Mouse (Mus musculus) neural tube, embryonic 11.5 days (tissue): ENCODE data around the gene Ift52. TPM values are rescaled to one million over a fixed set of nuclear protein-coding genes. Genes with fewer than 3 reads are reported as not detected.
A peak's percentile ranks its signal among the peaks of the same experiment; 100 is the strongest.

Source experiments
- ATAC-seq: fragments of 200-750 bp; cut with Nextera tagmentation; 2 replicates; pipeline ENCODE4 v1.8.0; 2017; ENCODE audit warnings: moderate number of reproducible peaks, mild to moderate bottlenecking, moderate TSS enrichment, moderate library complexity; ENCODE audit not compliant: insufficient read depth, low FRiP score, low TSS enrichment
- DNase-seq: peaks from one replicate; pipeline ENCODE4 v3.0.0-alpha.2; 2015; ENCODE audit warnings: low spot score
- H3K27ac ChIP-seq: fragments of 300-500 bp; sonication (generic); 2 replicates; pipeline ENCODE4 v1.5.1; 2014; ENCODE audit warnings: low read depth, mild to moderate bottlenecking, low read length
- H3K27me3 ChIP-seq: fragments of 300-500 bp; sonication (generic); 2 replicates; pipeline ENCODE4 v1.6.1; 2014; ENCODE audit warnings: mild to moderate bottlenecking, low read length, mixed read lengths; ENCODE audit not compliant: control insufficient read depth, insufficient read depth
- H3K36me3 ChIP-seq: fragments of 300-500 bp; sonication (generic); 2 replicates; pipeline ENCODE4 v1.6.1; 2014; ENCODE audit warnings: mild to moderate bottlenecking, low read length, moderate library complexity, mixed read lengths; ENCODE audit not compliant: control insufficient read depth, insufficient read depth
- H3K4me1 ChIP-seq: fragments of 300-500 bp; sonication (generic); 2 replicates; pipeline ENCODE4 v1.6.1; 2014; ENCODE audit warnings: low read length, mixed read lengths; ENCODE audit not compliant: control insufficient read depth, insufficient read depth
- H3K4me2 ChIP-seq: fragments of 300-500 bp; sonication (generic); 2 replicates; pipeline ENCODE4 v1.6.1; 2014; ENCODE audit warnings: low read depth, mild to moderate bottlenecking, moderate library complexity
- H3K4me3 ChIP-seq: fragments of 300-500 bp; sonication (generic); 2 replicates; pipeline ENCODE4 v1.5.1; 2014; ENCODE audit warnings: low read depth, low read length
- H3K9ac ChIP-seq: fragments of 300-500 bp; sonication (generic); 2 replicates; pipeline ENCODE4 v1.6.1; 2014; ENCODE audit warnings: mild to moderate bottlenecking, low read length
- H3K9me3 ChIP-seq: fragments of 300-500 bp; sonication (generic); 2 replicates; pipeline ENCODE4 v1.6.1; 2016; ENCODE audit warnings: low read length; ENCODE audit not compliant: control insufficient read depth
- WGBS: fragments of 180-500 bp; shearing (Covaris S2); extraction: QIAGEN DNeasy Blood & Tissue Kit; methylation state at CpG from one replicate; pipeline ENCODE4 v1.1.7; 2014; 5-methylcytosine and 5-hydroxymethylcytosine counted together
- polyA plus RNA-seq: library from polyadenylated mRNA; unstranded; fragments of >200 nt; fragmentation: Nextera tagmentation; extraction: Ambion mirVana; gene quantifications from 2 replicates; pipeline ENCODE4 v1.2.1, GENCODE M21; 2014

The Ift52 gene
- 52.8 and 55.3 TPM in 2 replicates for polyA plus RNA-seq

GRCm38 (mm10) chr2:163016916-163017743 is at the start of gene Ift52:
Gene Ift52, plus strand, starts transcription at chr2:163017354.
- no peak within 1 kb of the TSS for H3K27ac ChIP-seq

GRCm38 (mm10) chr2:162968357-162968756 is 48.8 kb upstream of the Ift52 start:
- Histone ChIP-seq H3K4me3 (no peak overlapping the region), H3K36me3 (no peaks in the 10 kb centered on the region), H3K4me2 (no peak overlapping the region), H3K9me3 (no peaks in the 10 kb centered on the region), H3K9ac (no peak overlapping the region), H3K27me3 (no peaks in the 10 kb centered on the region), H3K4me1 (no peaks in the 10 kb centered on the region), H3K27ac (no peak overlapping the region)
- ATAC-seq, result peak; percentile 27; the same call in 1 of the 2 replicates
- peak; percentile 49 for DNase-seq
- WGBS, result 16% methylated on average over 5 of the region's 5 CpGs

More at GRCm38 (mm10) chr2:163016916-163017743, at the start of gene Ift52:
- no peaks in the 10 kb centered on the region for H3K9me3 ChIP-seq
- peak within 1 kb of the TSS; percentile 91 for H3K4me3 ChIP-seq
- no peaks in the 10 kb centered on the region for H3K36me3 ChIP-seq
- ATAC-seq, result peak; percentile 95
- H3K4me2 ChIP-seq, result peak within 1 kb of the TSS; percentile 52
- H3K27me3 ChIP-seq, result no peaks in the 10 kb centered on the region
- WGBS, result under 1% methylated on average over 57 of the region's 57 CpGs
- peaks cover 2% of the 10 kb centered on the region for H3K4me1 ChIP-seq
- H3K9ac ChIP-seq, result peak within 1 kb of the TSS; percentile 78
- peak; percentile 91 for DNase-seq

- ATAC-seq, result no peak
- Histone ChIP-seq H3K9me3 (no peaks in the 10 kb centered on the region), H3K4me1 (peaks cover 3% of the 10 kb centered on the region; the same call in 1 of the 2 replicates), H3K4me3 (no peak overlapping the region), H3K27me3 (no peaks in the 10 kb centered on the region), H3K4me2 (no peak overlapping the region), H3K9ac (no peak overlapping the region), H3K36me3 (no peaks in the 10 kb centered on the region), H3K27ac (no peak overlapping the region)
- WGBS, result 88% methylated on average over 3 of the region's 3 CpGs
- no peak for DNase-seq
Measured at GRCm38 (mm10) chr2:162969101-162969500, 48.1 kb upstream of the Ift52 start.

- no peak overlapping the region for H3K27ac ChIP-seq
- H3K27me3 ChIP-seq, result no peaks in the 10 kb centered on the region
- ATAC-seq (no peak), DNase-seq (no peak)
- H3K9me3 ChIP-seq, result no peaks in the 10 kb centered on the region
- no peak overlapping the region for H3K9ac ChIP-seq
- no peak overlapping the region for H3K4me3 ChIP-seq
- peaks cover 3% of the 10 kb centered on the region; the same call in 1 of the 2 replicates for H3K4me1 ChIP-seq
- WGBS, result 88% methylated on average over 6 of the region's 6 CpGs
- no peaks in the 10 kb centered on the region for H3K36me3 ChIP-seq
- H3K4me2 ChIP-seq, result no peak overlapping the region
Measured at GRCm38 (mm10) chr2:162970896-162971295, 46.3 kb upstream of the Ift52 start.

GRCm38 (mm10) chr2:162972752-162973151 is 44.4 kb upstream of the Ift52 start:
- H3K9me3 ChIP-seq, result no peaks in the 10 kb centered on the region
- H3K27ac ChIP-seq, result no peak overlapping the region
- ATAC-seq (no peak), DNase-seq (no peak)
- no peak overlapping the region for H3K9ac ChIP-seq
- H3K27me3 ChIP-seq, result no peaks in the 10 kb centered on the region
- WGBS, result 41% methylated on average over 7 of the region's 7 CpGs
- H3K4me2 ChIP-seq, result no peak overlapping the region
- H3K4me1 ChIP-seq, result peaks cover 3% of the 10 kb centered on the region; the same call in 1 of the 2 replicates
- H3K4me3 ChIP-seq, result no peak overlapping the region
- H3K36me3 ChIP-seq, result no peaks in the 10 kb centered on the region

GRCm38 (mm10) chr2:162973206-162973605 is 43.9 kb upstream of the Ift52 start:
- H3K27me3 ChIP-seq, result no peaks in the 10 kb centered on the region
- ATAC-seq (no peak), DNase-seq (no peak)
- no peak overlapping the region for H3K9ac ChIP-seq
- no peak overlapping the region for H3K4me2 ChIP-seq
- H3K4me3 ChIP-seq, result no peak overlapping the region
- WGBS, result 79% methylated on average over 5 of the region's 5 CpGs
- H3K9me3 ChIP-seq, result no peaks in the 10 kb centered on the region
- H3K4me1 ChIP-seq, result peaks cover 3% of the 10 kb centered on the region; the same call in 1 of the 2 replicates
- H3K27ac ChIP-seq, result no peak overlapping the region
- H3K36me3 ChIP-seq, result no peaks in the 10 kb centered on the region

- Histone ChIP-seq H3K36me3 (no peaks in the 10 kb centered on the region), H3K9ac (no peak overlapping the region), H3K4me2 (no peak overlapping the region), H3K27ac (no peak overlapping the region), H3K4me1 (peaks cover 3% of the 10 kb centered on the region; the same call in 1 of the 2 replicates), H3K27me3 (no peaks in the 10 kb centered on the region), H3K4me3 (no peak overlapping the region), H3K9me3 (no peaks in the 10 kb centered on the region)
- peak; percentile 44 for DNase-seq
- 31% methylated on average over 11 of the region's 11 CpGs for WGBS
- ATAC-seq, result peak; percentile 53; the same call in 1 of the 2 replicates
Measured at GRCm38 (mm10) chr2:162973637-162974036, 43.5 kb upstream of the Ift52 start.

GRCm38 (mm10) chr2:162975157-162975775 is 41.9 kb upstream of the Ift52 start:
- Histone ChIP-seq H3K9me3 (no peaks in the 10 kb centered on the region), H3K36me3 (no peaks in the 10 kb centered on the region), H3K4me1 (peaks cover 3% of the 10 kb centered on the region; the same call in 1 of the 2 replicates), H3K4me3 (no peak overlapping the region), H3K27me3 (no peaks in the 10 kb centered on the region), H3K9ac (no peak overlapping the region), H3K4me2 (no peak overlapping the region), H3K27ac (no peak overlapping the region)
- 86% methylated on average over 11 of the region's 11 CpGs for WGBS
- DNase-seq (no peak), ATAC-seq (no peak)
